Mouse (Mus musculus) splenic B cell, adult 2 months (primary cell): ENCODE measurements at regions not wholly inside any gene's neighbourhood (a gene's known extent, or its start where the extent isn't known, plus 50 kb on each side); places are given as distances from the start of the nearest gene placed in this dataset.

Source experiments
- DNase-seq: peaks from one replicate; pipeline ENCODE4 v3.0.0-alpha.2; 2011; ENCODE audit warnings: low read depth, low spot score
- H3K27me3 ChIP-seq: 2 replicates; pipeline ENCODE4 v1.6.1; 2012; ENCODE audit warnings: mild to moderate bottlenecking, low read length, moderate library complexity, mixed read lengths; ENCODE audit not compliant: control insufficient read depth, poor library complexity, insufficient read depth, severe bottlenecking
- H3K36me3 ChIP-seq: 2 replicates; pipeline ENCODE4 v1.6.1; 2012; ENCODE audit warnings: mild to moderate bottlenecking, low read length, moderate library complexity, mixed read lengths; ENCODE audit not compliant: control insufficient read depth, poor library complexity, insufficient read depth, severe bottlenecking

GRCm38 (mm10) chr9:63864350-63864749, 106.6 kb upstream of the Smad3 start:
- no peak for DNase-seq
- H3K27me3 ChIP-seq = no peaks in the 10 kb centered on the region
- no peaks in the 10 kb centered on the region for H3K36me3 ChIP-seq

GRCm38 (mm10) chr9:63863328-63863727, 105.5 kb upstream of the Smad3 start:
- Histone ChIP-seq H3K36me3 (no peaks in the 10 kb centered on the region), H3K27me3 (no peaks in the 10 kb centered on the region)
- no peak for DNase-seq

- H3K27me3 ChIP-seq = no peaks in the 10 kb centered on the region
These were observed 104.6 kb upstream of the Smad3 start for GRCm38 (mm10) chr9:63862427-63862826.

GRCm38 (mm10) chr9:63861418-63861817, 103.6 kb upstream of the Smad3 start:
- H3K36me3 ChIP-seq = no peaks in the 10 kb centered on the region
- no peaks in the 10 kb centered on the region for H3K27me3 ChIP-seq
- no peak for DNase-seq

More at GRCm38 (mm10) chr9:63862427-63862826, 104.6 kb upstream of the Smad3 start:
- no peaks in the 10 kb centered on the region for H3K36me3 ChIP-seq
- peak; percentile 18 for DNase-seq

- DNase-seq = no peak
- H3K27me3 ChIP-seq = no peaks in the 10 kb centered on the region
- no peaks in the 10 kb centered on the region for H3K36me3 ChIP-seq
These were observed 102.4 kb upstream of the Smad3 start for GRCm38 (mm10) chr9:63860196-63860595.

- H3K36me3 ChIP-seq = no peaks in the 10 kb centered on the region
- no peak for DNase-seq
- H3K27me3 ChIP-seq = no peaks in the 10 kb centered on the region
These were observed 98.4 kb upstream of the Smad3 start for GRCm38 (mm10) chr9:63856065-63856736.

GRCm38 (mm10) chr9:63851809-63852208, 94.0 kb upstream of the Smad3 start:
- no peaks in the 10 kb centered on the region for H3K27me3 ChIP-seq
- DNase-seq = no peak
- no peaks in the 10 kb centered on the region for H3K36me3 ChIP-seq

- no peaks in the 10 kb centered on the region for H3K36me3 ChIP-seq
- no peak for DNase-seq
- H3K27me3 ChIP-seq = no peaks in the 10 kb centered on the region
These were observed 92.5 kb upstream of the Smad3 start for GRCm38 (mm10) chr9:63850316-63850693.

GRCm38 (mm10) chr9:63849564-63850315, 91.9 kb upstream of the Smad3 start:
- Histone ChIP-seq H3K36me3 (no peaks in the 10 kb centered on the region), H3K27me3 (no peaks in the 10 kb centered on the region)
- DNase-seq = peak; percentile 28

- no peaks in the 10 kb centered on the region for H3K36me3 ChIP-seq
- H3K27me3 ChIP-seq = no peaks in the 10 kb centered on the region
- peak; percentile 88 for DNase-seq
These were observed 86.2 kb upstream of the Smad3 start for GRCm38 (mm10) chr9:63843883-63844485.

- no peak for DNase-seq
- H3K36me3 ChIP-seq = no peaks in the 10 kb centered on the region
- H3K27me3 ChIP-seq = no peaks in the 10 kb centered on the region
These were observed 85.6 kb upstream of the Smad3 start for GRCm38 (mm10) chr9:63843431-63843830.

GRCm38 (mm10) chr9:63841102-63841501, 83.3 kb upstream of the Smad3 start:
- no peak for DNase-seq
- H3K27me3 ChIP-seq = 0 out of 2 replicates have a peak, but pooled peaks cover 1% of the 10 kb centered on the region
- H3K36me3 ChIP-seq = no peaks in the 10 kb centered on the region

GRCm38 (mm10) chr9:63838996-63839772, 81.4 kb upstream of the Smad3 start:
- H3K27me3 ChIP-seq = 0 out of 2 replicates have a peak, but pooled peaks cover 1% of the 10 kb centered on the region
- no peak for DNase-seq
- H3K36me3 ChIP-seq = no peaks in the 10 kb centered on the region

- H3K27me3 ChIP-seq = 0 out of 2 replicates have a peak, but pooled peaks cover 1% of the 10 kb centered on the region
- DNase-seq = no peak
These were observed 79.8 kb upstream of the Smad3 start for GRCm38 (mm10) chr9:63837552-63837951.

More at GRCm38 (mm10) chr9:63837552-63837951, 79.8 kb upstream of the Smad3 start:
- H3K36me3 ChIP-seq = no peaks in the 10 kb centered on the region
